Mouse (Mus musculus): Measurements from ENCODE around the gene Slfn2. TPM values are rescaled to one million over a fixed set of nuclear protein-coding genes. Genes with fewer than 3 reads are reported as not detected.
"Not testable (repeated sequence)": the region's sequence is repeated elsewhere in the genome, so short reads cannot be mapped to it uniquely, and the experiment has no call there.

Slfn2 gene
- polyA plus RNA-seq (2012; fragmentation: generic; extraction: Trizol), result 0.27 TPM
- long read RNA-seq, experiment 1, result 0 reads
- long read RNA-seq, experiment 2, result 0 reads

- Histone ChIP-seq H3K27me3 (ENCODE audit: control insufficient read depth, insufficient read depth, insufficient read length) (no peaks in the 10 kb centered on the region), H3K79me3 (ENCODE audit: low read depth) (no peaks in the 10 kb centered on the region), H3K4me3 (ENCODE audit: insufficient read depth, poor library complexity, severe bottlenecking) (no peak within 1 kb of the TSS), H3K79me2 (ENCODE audit: control insufficient read depth, insufficient read depth) (no peaks in the 10 kb centered on the region), H3K36me3 (ENCODE audit: control insufficient read depth, insufficient read depth) (no peaks in the 10 kb centered on the region), H3ac (ENCODE audit: control insufficient read depth, insufficient read length, low read depth) (no peak within 1 kb of the TSS)
- TF ChIP-seq FOSL1 (IDR thresholded peaks at IDR 0.05; ENCODE audit: insufficient read depth, low read length, poor library complexity, severe bottlenecking), result no peak
- no peak for TF ChIP-seq CTCF (IDR thresholded peaks at IDR 0.05; ENCODE audit: control insufficient read depth, insufficient read depth, insufficient read length)
- TF ChIP-seq CEBPB (IDR thresholded peaks at IDR 0.05; ENCODE audit: low read depth), result no peak
- no peak for TF ChIP-seq MAX (IDR thresholded peaks at IDR 0.05)
- no peak for TF ChIP-seq MYOG (IDR thresholded peaks at IDR 0.05; ENCODE audit: control insufficient read depth, extremely low read depth, insufficient read length)
- no peak for TF ChIP-seq USF1 (IDR thresholded peaks at IDR 0.05; ENCODE audit: low read depth)
Measured at GRCm38 (mm10) chr11:83064946-83065345, at the start of gene Slfn2. TSS of gene Slfn2 (plus strand) at chr11:83065112.

GRCm38 (mm10) chr11:83016093-83016492, 48.8 kb upstream of the Slfn2 start:
- Histone ChIP-seq H3K36me3 (ENCODE audit: control insufficient read depth, insufficient read depth) (no peaks in the 10 kb centered on the region), H3ac (ENCODE audit: control insufficient read depth, insufficient read length, low read depth) (no peak overlapping the region), H3K4me3 (ENCODE audit: insufficient read depth, poor library complexity, severe bottlenecking) (no peak overlapping the region), H3K79me2 (ENCODE audit: control insufficient read depth, insufficient read depth) (no peaks in the 10 kb centered on the region), H3K79me3 (ENCODE audit: low read depth) (no peaks in the 10 kb centered on the region), H3K27me3 (ENCODE audit: control insufficient read depth, insufficient read depth, insufficient read length) (no peaks in the 10 kb centered on the region)
- TF ChIP-seq CTCF (IDR thresholded peaks at IDR 0.05; ENCODE audit: control insufficient read depth, insufficient read depth, insufficient read length), result no peak
- TF ChIP-seq MYOD1 (IDR thresholded peaks at IDR 0.05; ENCODE audit: control insufficient read depth, insufficient read length, low read depth), result no peak
- no peak for TF ChIP-seq MYOG (IDR thresholded peaks at IDR 0.05; ENCODE audit: control insufficient read depth, extremely low read depth, insufficient read length)
- no peak for TF ChIP-seq FOSL1 (IDR thresholded peaks at IDR 0.05; ENCODE audit: insufficient read depth, low read length, poor library complexity, severe bottlenecking)
- TF ChIP-seq USF1 (IDR thresholded peaks at IDR 0.05; ENCODE audit: low read depth), result no peak
- TF ChIP-seq MAX (IDR thresholded peaks at IDR 0.05), result no peak
- TF ChIP-seq CEBPB (IDR thresholded peaks at IDR 0.05; ENCODE audit: low read depth), result no peak

- not testable (repeated sequence) for H3K79me3 ChIP-seq (ENCODE audit: low read depth); H3K27me3 ChIP-seq (ENCODE audit: control insufficient read depth, insufficient read depth, insufficient read length); H3K79me2 ChIP-seq (ENCODE audit: control insufficient read depth, insufficient read depth); H3K36me3 ChIP-seq (ENCODE audit: control insufficient read depth, insufficient read depth); H3ac ChIP-seq (ENCODE audit: control insufficient read depth, insufficient read length, low read depth)
- peak overlapping the region; percentile 6 for H3K4me3 ChIP-seq (ENCODE audit: insufficient read depth, poor library complexity, severe bottlenecking)
Measured at GRCm38 (mm10) chr11:83019561-83020519, 45.1 kb upstream of the Slfn2 start.

- no peaks in the 10 kb centered on the region for H3K36me3 ChIP-seq (ENCODE audit: control insufficient read depth, insufficient read depth)
Measured at GRCm38 (mm10) chr11:83020621-83021020, 44.3 kb upstream of the Slfn2 start, which contains the start of gene Slfn8. TSS of gene Slfn8 (minus strand) at chr11:83020810.

GRCm38 (mm10) chr11:83038686-83039085, 26.2 kb upstream of the Slfn2 start:
- not testable (repeated sequence) for H3K79me2 ChIP-seq (ENCODE audit: control insufficient read depth, insufficient read depth)

More at GRCm38 (mm10) chr11:83020621-83021020, 44.3 kb upstream of the Slfn2 start, which contains the start of gene Slfn8:
- Histone ChIP-seq H3K4me3 (ENCODE audit: insufficient read depth, poor library complexity, severe bottlenecking) (peak within 1 kb of the TSS; percentile 6), H3K79me2 (ENCODE audit: control insufficient read depth, insufficient read depth) (no peaks in the 10 kb centered on the region), H3K27me3 (ENCODE audit: control insufficient read depth, insufficient read depth, insufficient read length) (no peaks in the 10 kb centered on the region), H3ac (ENCODE audit: control insufficient read depth, insufficient read length, low read depth) (no peak within 1 kb of the TSS), H3K79me3 (ENCODE audit: low read depth) (no peaks in the 10 kb centered on the region)
- TF ChIP-seq USF1 (IDR thresholded peaks at IDR 0.05; ENCODE audit: low read depth) (no peak), MYOD1 (IDR thresholded peaks at IDR 0.05; ENCODE audit: control insufficient read depth, insufficient read length, low read depth) (no peak), MYOG (IDR thresholded peaks at IDR 0.05; ENCODE audit: control insufficient read depth, extremely low read depth, insufficient read length) (no peak), CTCF (IDR thresholded peaks at IDR 0.05; ENCODE audit: control insufficient read depth, insufficient read depth, insufficient read length) (no peak), MAX (IDR thresholded peaks at IDR 0.05) (no peak), CEBPB (IDR thresholded peaks at IDR 0.05; ENCODE audit: low read depth) (no peak), FOSL1 (IDR thresholded peaks at IDR 0.05; ENCODE audit: insufficient read depth, low read length, poor library complexity, severe bottlenecking) (no peak)

GRCm38 (mm10) chr11:83039156-83039555, 25.8 kb upstream of the Slfn2 start:
- Histone ChIP-seq H3K27me3 (ENCODE audit: control insufficient read depth, insufficient read depth, insufficient read length) (no peaks in the 10 kb centered on the region), H3K79me3 (ENCODE audit: low read depth) (no peaks in the 10 kb centered on the region), H3K79me2 (ENCODE audit: control insufficient read depth, insufficient read depth) (no peaks in the 10 kb centered on the region), H3ac (ENCODE audit: control insufficient read depth, insufficient read length, low read depth) (no peak overlapping the region), H3K4me3 (ENCODE audit: insufficient read depth, poor library complexity, severe bottlenecking) (no peak overlapping the region), H3K36me3 (ENCODE audit: control insufficient read depth, insufficient read depth) (no peaks in the 10 kb centered on the region)
- no peak for TF ChIP-seq MAX (IDR thresholded peaks at IDR 0.05)

More at GRCm38 (mm10) chr11:83038686-83039085, 26.2 kb upstream of the Slfn2 start:
- H3K36me3 ChIP-seq (ENCODE audit: control insufficient read depth, insufficient read depth); H3K27me3 ChIP-seq (ENCODE audit: control insufficient read depth, insufficient read depth, insufficient read length); H3ac ChIP-seq (ENCODE audit: control insufficient read depth, insufficient read length, low read depth); H3K4me3 ChIP-seq (ENCODE audit: insufficient read depth, poor library complexity, severe bottlenecking); H3K79me3 ChIP-seq (ENCODE audit: low read depth): not testable (repeated sequence)
